Mouse (Mus musculus) cerebellum, adult 9-11 months (tissue): Measurements from ENCODE around the gene Zic5.

Experiments
- DNase-seq: peaks from one replicate; pipeline ENCODE4 v3.0.0; 2022

Gene Zic5

DNA sequence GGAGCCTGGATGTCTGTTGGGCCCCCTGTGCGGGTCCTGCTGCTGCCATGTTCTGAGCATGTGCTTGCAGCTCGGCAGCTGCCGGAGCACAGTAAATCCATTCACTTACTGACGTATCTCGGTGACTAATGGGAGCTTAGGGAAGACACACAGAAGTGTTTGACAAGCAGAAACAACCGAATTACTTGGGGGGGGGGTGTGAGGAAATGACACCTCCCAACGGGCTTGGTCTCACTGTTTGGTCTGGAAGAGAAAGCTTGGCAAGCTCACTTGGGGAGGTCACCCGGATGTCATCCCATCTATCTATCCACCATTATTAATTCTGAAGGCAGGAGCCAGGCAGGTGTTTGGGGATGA, 38.3 kb downstream of the Zic5 start:
- DNase-seq = no peak

DNA sequence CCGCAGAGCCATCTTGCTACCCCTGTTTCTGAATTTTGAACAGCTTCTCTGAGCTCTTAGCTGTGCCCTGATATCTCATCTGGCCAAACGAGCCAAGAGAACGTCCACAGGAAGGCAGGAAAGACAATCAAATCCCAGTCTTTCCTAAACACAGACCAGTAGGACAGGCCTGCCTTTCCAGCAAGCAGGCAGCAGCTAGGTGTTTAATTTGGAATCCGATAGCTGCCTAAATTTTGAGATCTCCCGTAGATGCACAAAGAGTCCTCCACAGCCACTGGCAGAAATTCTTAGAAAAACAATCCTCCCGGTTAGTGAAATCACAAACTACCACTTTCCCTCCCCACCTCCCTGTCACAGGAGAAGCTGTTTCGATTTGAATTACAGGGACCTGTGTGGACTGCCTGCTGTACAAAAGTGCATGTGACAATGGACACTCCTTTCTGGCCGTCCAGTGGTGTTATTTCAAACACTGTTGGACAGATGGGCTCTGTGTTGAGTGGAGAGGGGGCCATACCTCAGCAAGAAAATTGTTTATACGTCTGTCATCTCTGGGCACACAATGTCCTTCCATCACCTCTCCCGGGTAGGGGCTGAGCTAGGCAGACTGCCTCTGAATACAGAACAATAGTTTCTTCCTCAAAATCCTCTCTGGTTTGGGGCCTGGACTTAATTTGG, 38.8 kb downstream of the Zic5 start:
- DNase-seq = no peak

DNA sequence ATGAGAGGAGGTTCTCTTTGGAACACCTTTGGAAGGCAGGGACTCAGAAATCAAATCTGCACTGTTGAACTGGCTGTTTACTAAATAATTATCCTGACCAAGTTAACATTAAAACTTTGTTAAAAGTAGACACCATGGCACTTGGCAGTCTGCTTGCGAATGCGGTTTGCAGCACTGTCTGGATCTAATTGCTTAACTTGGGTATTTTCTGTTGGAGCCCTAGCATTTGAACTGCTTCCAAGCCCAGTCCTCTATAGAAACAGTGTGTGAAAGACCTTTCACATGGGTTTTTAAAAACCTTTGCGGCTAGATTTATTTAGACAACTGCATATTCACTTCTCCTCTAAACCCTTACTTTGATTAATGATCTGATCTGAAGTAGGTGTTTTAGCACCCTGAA, 41.0 kb downstream of the Zic5 start:
- no peak for DNase-seq

DNA sequence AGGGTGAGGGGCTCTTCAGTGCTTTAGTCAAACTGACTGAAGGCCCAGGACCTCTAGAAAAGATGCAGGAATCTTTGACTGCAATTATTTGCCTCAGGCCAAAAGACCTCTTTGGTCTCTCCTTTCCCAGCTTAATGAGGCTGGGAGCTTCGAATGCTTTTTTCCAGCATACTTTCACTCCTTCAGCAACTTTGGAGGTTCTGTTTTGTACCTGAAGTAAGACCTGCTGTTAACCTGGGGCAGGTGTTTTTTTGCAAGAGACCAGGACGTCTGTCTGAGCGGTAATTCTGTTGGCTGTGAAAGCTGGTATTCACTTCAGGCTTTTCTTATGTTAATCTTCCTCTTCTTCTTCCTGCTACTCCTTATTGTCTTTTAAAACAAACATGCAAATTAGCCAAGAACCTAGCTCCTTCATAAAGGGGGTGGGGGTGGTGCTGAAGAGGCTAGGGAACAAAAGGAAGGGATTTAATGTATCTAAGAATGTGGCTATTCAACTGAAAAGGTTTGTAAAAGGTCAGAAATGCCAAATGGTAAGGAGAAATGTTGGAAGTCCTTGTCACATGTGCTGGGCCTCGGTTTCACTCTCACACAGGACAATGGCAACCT, 49.2 kb downstream of the Zic5 start:
- DNase-seq = no peak

DNA sequence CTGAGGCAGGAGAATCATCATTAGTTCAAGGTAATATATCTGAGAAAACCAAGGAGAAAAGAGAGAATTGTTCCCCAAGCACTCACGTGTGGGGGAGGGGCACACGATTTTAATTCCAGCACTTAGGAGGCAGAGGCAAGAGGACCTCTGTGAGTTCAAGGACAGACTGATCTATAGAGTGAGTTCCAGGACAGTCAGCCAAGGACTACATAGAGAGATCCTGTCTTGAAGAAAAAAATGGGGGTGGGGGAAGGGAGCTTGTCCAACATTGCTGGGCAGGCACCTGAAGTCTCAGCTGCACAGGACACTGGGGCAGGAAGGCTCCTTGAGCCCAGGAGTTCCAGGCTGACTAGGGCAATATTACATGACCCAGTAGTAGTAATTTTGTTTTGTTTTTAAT, 50.7 kb downstream of the Zic5 start:
- no peak for DNase-seq

DNA sequence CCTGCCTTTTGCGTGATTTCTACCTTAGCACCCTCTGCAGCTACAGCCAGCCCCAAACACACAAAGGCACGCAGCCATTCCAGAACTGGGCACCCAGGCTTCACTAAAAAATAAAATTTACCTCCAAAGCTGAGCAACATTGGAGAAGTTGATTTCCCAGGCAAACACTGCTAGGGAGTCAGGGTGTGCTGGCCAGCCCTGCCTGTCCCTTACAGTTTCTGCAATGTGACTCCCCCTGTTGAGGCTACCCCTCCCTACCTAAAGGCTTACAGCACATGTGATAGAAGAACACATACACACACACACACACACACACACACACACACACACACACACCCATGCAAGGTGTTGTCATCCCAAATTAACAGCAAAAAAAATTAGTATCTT, 51.9 kb downstream of the Zic5 start:
- DNase-seq = no peak

DNA sequence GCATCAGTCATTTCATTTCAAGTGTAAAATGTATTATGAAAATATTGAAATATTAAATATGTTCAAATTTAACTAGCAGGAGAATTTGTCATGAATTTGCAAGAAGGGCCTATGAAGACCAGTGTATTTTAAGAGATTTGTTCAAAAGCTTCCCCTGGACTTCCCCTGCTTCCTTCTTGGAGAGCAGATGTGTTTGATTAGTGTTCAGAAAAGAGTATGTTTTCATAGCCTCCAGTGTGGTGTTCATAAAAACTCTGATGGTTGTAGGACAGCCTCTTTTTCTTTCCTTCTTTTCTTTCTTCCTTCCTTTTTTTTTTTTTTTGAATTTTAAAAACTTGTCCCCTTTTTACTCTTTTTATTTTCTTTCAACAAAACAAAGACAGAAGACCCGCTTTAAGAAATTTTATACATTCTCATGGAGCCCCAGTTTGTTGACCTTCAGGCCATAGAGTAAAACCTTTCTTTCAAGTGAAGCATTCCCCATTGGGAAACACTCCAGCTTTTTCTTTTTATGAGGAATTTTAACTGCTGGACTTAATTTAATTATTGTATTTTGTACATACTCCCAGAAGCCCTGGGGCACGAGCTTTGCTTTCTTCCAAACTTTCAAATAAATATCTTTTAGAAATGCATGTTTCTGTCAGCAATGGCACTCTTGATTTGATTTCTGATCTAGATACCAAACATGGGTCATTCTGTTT, 52.5 kb downstream of the Zic5 start:
- no peak for DNase-seq
